Mouse (Mus musculus): ENCODE results near the gene Atp5g1. TPM values are rescaled to one million over a fixed set of nuclear protein-coding genes. Genes with fewer than 3 reads are reported as not detected.
A peak's percentile ranks its signal among the peaks of the same experiment; 100 is the strongest.

The Atp5g1 gene
- total RNA-seq, 2 experiments from 2014 or later, result 385 to 449 TPM

- no peak for DNase-seq
These were observed 4.5 kb downstream of the Atp5g1 start for GRCm38 (mm10) chr11:96071013-96071412.

GRCm38 (mm10) chr11:96070353-96070752 is 5.1 kb downstream of the Atp5g1 start:
- no peak for DNase-seq

GRCm38 (mm10) chr11:96068231-96068630 is 7.2 kb downstream of the Atp5g1 start:
- no peak for DNase-seq

- peak; percentile 97 to 98 for DNase-seq
These were observed 10.1 kb downstream of the Atp5g1 start, which contains the start of gene Ube2z for GRCm38 (mm10) chr11:96065215-96065911. Ube2z (minus strand) TSS chr11:96065388.

- DNase-seq, result no peak
These were observed 10.8 kb downstream of the Atp5g1 start for GRCm38 (mm10) chr11:96064521-96065214.

- DNase-seq, result no peak
These were observed 17.2 kb downstream of the Atp5g1 start for GRCm38 (mm10) chr11:96058309-96058708.

- no peak for DNase-seq
These were observed 24.6 kb downstream of the Atp5g1 start for GRCm38 (mm10) chr11:96050854-96051253.

GRCm38 (mm10) chr11:96049939-96050338 is 25.5 kb downstream of the Atp5g1 start:
- no peak for DNase-seq

- no peak for DNase-seq
These were observed 27.7 kb downstream of the Atp5g1 start for GRCm38 (mm10) chr11:96047469-96048373.

GRCm38 (mm10) chr11:96046793-96047192 is 28.7 kb downstream of the Atp5g1 start:
- no peak for DNase-seq

- DNase-seq, result peak in 1 of 2 experiments; percentile 14
These were observed 29.4 kb downstream of the Atp5g1 start for GRCm38 (mm10) chr11:96046028-96046427.

- DNase-seq, result no peak
These were observed 30.5 kb downstream of the Atp5g1 start for GRCm38 (mm10) chr11:96044803-96045567.

GRCm38 (mm10) chr11:96038560-96038959 is 36.9 kb downstream of the Atp5g1 start:
- no peak for DNase-seq

GRCm38 (mm10) chr11:96037499-96037898 is 38.0 kb downstream of the Atp5g1 start:
- DNase-seq, result no peak

GRCm38 (mm10) chr11:96035133-96035532 is 40.3 kb downstream of the Atp5g1 start:
- DNase-seq, result no peak

GRCm38 (mm10) chr11:96034596-96035052 is 40.8 kb downstream of the Atp5g1 start, which contains the start of gene Snf8:
Snf8 (plus strand) TSS chr11:96034885.
- DNase-seq, result peak; percentile 91 to 94

GRCm38 (mm10) chr11:96034116-96034515 is 41.4 kb downstream of the Atp5g1 start:
- DNase-seq, result no peak

- no peak for DNase-seq
These were observed 42.2 kb downstream of the Atp5g1 start for GRCm38 (mm10) chr11:96033264-96033663.

GRCm38 (mm10) chr11:96031701-96032100 is 43.8 kb downstream of the Atp5g1 start:
- DNase-seq, result no peak

- DNase-seq, result no peak
These were observed 44.9 kb downstream of the Atp5g1 start for GRCm38 (mm10) chr11:96030571-96030970.

GRCm38 (mm10) chr11:96028130-96028529 is 47.3 kb downstream of the Atp5g1 start:
- no peak for DNase-seq

- DNase-seq, result no peak
These were observed 54.8 kb downstream of the Atp5g1 start for GRCm38 (mm10) chr11:96020622-96021021.

Measured in layer of hippocampus, postnatal 36 days (tissue).